Mouse (Mus musculus) kidney, embryonic 16.5 days (tissue): ENCODE results near the gene Dbn1. TPM values are rescaled to one million over a fixed set of nuclear protein-coding genes. Genes with fewer than 3 reads are reported as not detected.

Experiments
- ATAC-seq: fragments of 200-750 bp; cut with Nextera tagmentation; 2 replicates; pipeline ENCODE4 v1.8.0; 2017; ENCODE audit warnings: moderate TSS enrichment; ENCODE audit not compliant: low FRiP score, low TSS enrichment
- H3K27ac ChIP-seq: fragments of 300-500 bp; sonication (generic); 2 replicates; pipeline ENCODE4 v1.5.1; 2014; ENCODE audit warnings: low read length
- H3K27me3 ChIP-seq: fragments of 300-500 bp; sonication (generic); 2 replicates; pipeline ENCODE4 v1.6.1; 2014; ENCODE audit warnings: low read length, control low read depth, mixed read lengths; ENCODE audit not compliant: insufficient read depth
- H3K36me3 ChIP-seq: fragments of 300-500 bp; sonication (generic); 2 replicates; pipeline ENCODE4 v1.6.1; 2014; ENCODE audit warnings: low read length, control low read depth, mixed read lengths; ENCODE audit not compliant: insufficient read depth
- H3K4me1 ChIP-seq: fragments of 300-500 bp; sonication (generic); 2 replicates; pipeline ENCODE4 v1.6.1; 2014; ENCODE audit warnings: low read length, control low read depth, mixed read lengths; ENCODE audit not compliant: insufficient read depth
- H3K4me2 ChIP-seq: fragments of 300-500 bp; sonication (generic); replicated peaks from 2 replicates; pipeline ENCODE4 v1.6.1; 2014; ENCODE audit warnings: low read depth, low read length
- H3K4me3 ChIP-seq: fragments of 300-500 bp; sonication (generic); 2 replicates; pipeline ENCODE4 v1.5.1; 2014; ENCODE audit warnings: mild to moderate bottlenecking, low read length
- H3K9ac ChIP-seq: fragments of 300-500 bp; sonication (generic); replicated peaks from 2 replicates; pipeline ENCODE4 v1.6.1; 2014; ENCODE audit warnings: low read length
- H3K9me3 ChIP-seq: fragments of 300-500 bp; sonication (generic); 2 replicates; pipeline ENCODE4 v1.6.1; 2016; ENCODE audit warnings: low read length, control low read depth
- WGBS: fragments of 180-500 bp; shearing (Covaris S2); extraction: QIAGEN DNeasy Blood & Tissue Kit; methylation state at CpG from one replicate; pipeline ENCODE4 v1.1.7; 2014; 5-methylcytosine and 5-hydroxymethylcytosine counted together
- polyA plus RNA-seq: library from polyadenylated mRNA; unstranded; fragments of >200 nt; fragmentation: Nextera tagmentation; extraction: Ambion mirVana; gene quantifications from 2 replicates; pipeline ENCODE4 v1.2.1, GENCODE M21; 2015

The Dbn1 gene
- polyA plus RNA-seq, 1 experiment from 2014 or later = 177 TPM

GRCm38 (mm10) chr13:55523951-55524600 lies 36.2 kb upstream of the Dbn1 start:
- WGBS = 87% methylated on average over 23 of the region's 23 CpGs
- Histone ChIP-seq H3K27me3 (no peaks in the 10 kb centered on the region), H3K4me2 (no peak overlapping the region), H3K36me3 (no peaks in the 10 kb centered on the region), H3K9me3 (0 out of 2 replicates have a peak, but pooled peaks cover 2% of the 10 kb centered on the region), H3K27ac (no peak overlapping the region), H3K4me3 (no peak overlapping the region), H3K9ac (no peak overlapping the region; the same call in 1 of the 2 replicates), H3K4me1 (peaks cover 5% of the 10 kb centered on the region; the same call in 1 of the 2 replicates)
- ATAC-seq = no peak

- 0 out of 2 replicates have a peak, but pooled peaks cover 2% of the 10 kb centered on the region for H3K9me3 ChIP-seq
- H3K4me3 ChIP-seq = no peak overlapping the region
- WGBS = 32% methylated on average over 17 of the region's 17 CpGs
- no peak overlapping the region for H3K27ac ChIP-seq
- ATAC-seq = peak; percentile 73; the same call in 1 of the 2 replicates
- H3K36me3 ChIP-seq = no peaks in the 10 kb centered on the region
- peak overlapping the region; percentile 51 for H3K9ac ChIP-seq
- no peak overlapping the region for H3K4me2 ChIP-seq
- H3K27me3 ChIP-seq = no peaks in the 10 kb centered on the region
- peaks cover 5% of the 10 kb centered on the region; the same call in 1 of the 2 replicates for H3K4me1 ChIP-seq
Measured at GRCm38 (mm10) chr13:55523278-55523677, 35.4 kb upstream of the Dbn1 start.

GRCm38 (mm10) chr13:55522730-55523129 lies 34.8 kb upstream of the Dbn1 start:
- 64% methylated on average over 8 of the region's 8 CpGs for WGBS
- H3K27ac ChIP-seq = 0 out of 2 replicates have a peak overlapping the region, but pooled peaks have one; percentile 18
- peak; percentile 11; the same call in 1 of the 2 replicates for ATAC-seq
- no peaks in the 10 kb centered on the region for H3K36me3 ChIP-seq
- H3K27me3 ChIP-seq = no peaks in the 10 kb centered on the region
- H3K4me1 ChIP-seq = peaks cover 5% of the 10 kb centered on the region; the same call in 1 of the 2 replicates
- peak overlapping the region; percentile 51; the same call in 1 of the 2 replicates for H3K9ac ChIP-seq
- H3K4me3 ChIP-seq = no peak overlapping the region
- no peak overlapping the region for H3K4me2 ChIP-seq
- H3K9me3 ChIP-seq = 0 out of 2 replicates have a peak, but pooled peaks cover 2% of the 10 kb centered on the region

- Histone ChIP-seq H3K36me3 (no peaks in the 10 kb centered on the region), H3K4me3 (no peak overlapping the region), H3K27me3 (no peaks in the 10 kb centered on the region), H3K9ac (no peak overlapping the region), H3K4me1 (peaks cover 5% of the 10 kb centered on the region; the same call in 1 of the 2 replicates), H3K27ac (no peak overlapping the region), H3K4me2 (no peak overlapping the region), H3K9me3 (0 out of 2 replicates have a peak, but pooled peaks cover 2% of the 10 kb centered on the region)
- ATAC-seq = no peak
- 78% methylated on average over 4 of the region's 4 CpGs for WGBS
Measured at GRCm38 (mm10) chr13:55519606-55520005, 31.7 kb upstream of the Dbn1 start.

- H3K9me3 ChIP-seq = 0 out of 2 replicates have a peak, but pooled peaks cover 2% of the 10 kb centered on the region
- peaks cover 5% of the 10 kb centered on the region for H3K4me1 ChIP-seq
- no peak overlapping the region for H3K4me3 ChIP-seq
- H3K4me2 ChIP-seq = no peak overlapping the region
- no peak overlapping the region for H3K9ac ChIP-seq
- no peak for ATAC-seq
- no peaks in the 10 kb centered on the region for H3K36me3 ChIP-seq
- no peak overlapping the region for H3K27ac ChIP-seq
- no peaks in the 10 kb centered on the region for H3K27me3 ChIP-seq
- 4% methylated on average over 5 of the region's 5 CpGs for WGBS
Measured at GRCm38 (mm10) chr13:55516955-55517354, 29.0 kb upstream of the Dbn1 start.

- Histone ChIP-seq H3K4me2 (peak overlapping the region; percentile 84), H3K27me3 (no peaks in the 10 kb centered on the region), H3K27ac (no peak overlapping the region), H3K4me3 (peak overlapping the region; percentile 87), H3K9me3 (no peaks in the 10 kb centered on the region), H3K4me1 (peaks cover 25% of the 10 kb centered on the region), H3K36me3 (peaks cover 5% of the 10 kb centered on the region), H3K9ac (peak overlapping the region; percentile 94)
- ATAC-seq = no peak
- 40% methylated on average over 9 of the region's 9 CpGs for WGBS
Measured at GRCm38 (mm10) chr13:55513828-55514227, 25.9 kb upstream of the Dbn1 start.

GRCm38 (mm10) chr13:55513111-55513748 lies 25.3 kb upstream of the Dbn1 start, which contains the start of gene Pdlim7:
TSS of gene Pdlim7 (minus strand) at chr13:55513676.
- WGBS = 1% methylated on average over 55 of the region's 55 CpGs
- H3K9ac ChIP-seq = peak within 1 kb of the TSS; percentile 94
- H3K27me3 ChIP-seq = no peaks in the 10 kb centered on the region
- H3K36me3 ChIP-seq = peaks cover 10% of the 10 kb centered on the region
- peak; percentile 69 for ATAC-seq
- peaks cover 25% of the 10 kb centered on the region for H3K4me1 ChIP-seq
- peak within 1 kb of the TSS; percentile 96 for H3K27ac ChIP-seq
- H3K4me3 ChIP-seq = peak within 1 kb of the TSS; percentile 87
- H3K4me2 ChIP-seq = peak within 1 kb of the TSS; percentile 84
- H3K9me3 ChIP-seq = no peaks in the 10 kb centered on the region

GRCm38 (mm10) chr13:55512379-55513031 lies 24.6 kb upstream of the Dbn1 start:
- Histone ChIP-seq H3K36me3 (peaks cover 16% of the 10 kb centered on the region), H3K27me3 (no peaks in the 10 kb centered on the region), H3K9me3 (no peaks in the 10 kb centered on the region), H3K27ac (peak overlapping the region; percentile 96), H3K4me1 (peaks cover 25% of the 10 kb centered on the region), H3K9ac (peak overlapping the region; percentile 94), H3K4me2 (peak overlapping the region; percentile 84), H3K4me3 (peak overlapping the region; percentile 87)
- peak; percentile 66 for ATAC-seq
- WGBS = 2% methylated on average over 24 of the region's 25 CpGs

- peak overlapping the region; percentile 87 for H3K4me3 ChIP-seq
- H3K9me3 ChIP-seq = no peaks in the 10 kb centered on the region
- H3K4me1 ChIP-seq = peaks cover 25% of the 10 kb centered on the region
- H3K4me2 ChIP-seq = peak overlapping the region; percentile 84
- H3K36me3 ChIP-seq = peaks cover 26% of the 10 kb centered on the region
- WGBS = 31% methylated on average over 5 of the region's 5 CpGs
- H3K27ac ChIP-seq = peak overlapping the region; percentile 96
- ATAC-seq = peak; percentile 5
- no peaks in the 10 kb centered on the region for H3K27me3 ChIP-seq
- peak overlapping the region; percentile 94 for H3K9ac ChIP-seq
Measured at GRCm38 (mm10) chr13:55511492-55511861, 23.6 kb upstream of the Dbn1 start.
